Mouse (Mus musculus): ENCODE measurements around the gene Olfr1057. TPM values are rescaled to one million over a fixed set of nuclear protein-coding genes. Genes with fewer than 3 reads are reported as not detected.
"Not testable (repeated sequence)": the region's sequence is repeated elsewhere in the genome, so short reads cannot be mapped to it uniquely, and the experiment has no call there.

The Olfr1057 gene
- polyA plus RNA-seq (2012; ENCODE audit: insufficient read depth, insufficient read length, missing spikeins) = not detected in 2 replicates

GRCm38 (mm10) chr2:86378293-86378692 is at the start of gene Olfr1057:
TSS of gene Olfr1057 (minus strand) at chr2:86378393.
- no peaks in the 10 kb centered on the region for H3K4me1 ChIP-seq (ENCODE audit: control insufficient read depth, insufficient read depth, insufficient read length, low read length)
- no peak within 1 kb of the TSS for H3K27ac ChIP-seq (replicated peaks; ENCODE audit: low read depth, low read length)
- no peak within 1 kb of the TSS for H3K4me3 ChIP-seq (ENCODE audit: insufficient read depth, low read depth, low read length)

DNA sequence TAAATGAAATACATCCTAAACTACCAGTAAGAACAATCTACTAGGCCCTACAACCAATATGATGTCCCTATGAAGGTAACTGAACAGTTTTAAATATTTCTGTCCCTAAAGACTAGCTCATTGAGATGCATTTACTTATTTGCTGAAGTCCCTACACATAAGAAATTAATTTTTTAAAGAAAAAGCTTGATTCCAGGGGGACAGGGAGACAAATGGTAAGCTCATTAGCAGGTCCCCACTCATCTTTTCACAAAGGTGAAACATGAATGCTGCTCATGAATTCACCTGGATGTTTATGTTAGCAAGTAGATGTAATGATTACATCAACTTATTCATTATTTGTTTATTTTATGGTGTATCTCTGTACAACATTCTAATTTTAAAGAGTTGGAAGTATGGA is 48.5 kb upstream of the Olfr1057 start, which contains the start of gene Olfr1062:
Gene Olfr1062, minus strand, starts transcription at position 101 of the 400 bp plus-strand sequence.
- not testable (repeated sequence) for H3K4me1 ChIP-seq (ENCODE audit: control insufficient read depth, insufficient read depth, insufficient read length, low read length); H3K27ac ChIP-seq (replicated peaks; ENCODE audit: low read depth, low read length)

GRCm38 (mm10) chr2:86413950-86414349 is 35.8 kb upstream of the Olfr1057 start, which contains the start of gene Olfr1061:
TSS of gene Olfr1061 (minus strand) at chr2:86414050.
- H3K4me1 ChIP-seq (ENCODE audit: control insufficient read depth, insufficient read depth, insufficient read length, low read length) = no peaks in the 10 kb centered on the region
- H3K4me3 ChIP-seq (ENCODE audit: insufficient read depth, low read depth, low read length) = no peak within 1 kb of the TSS
- no peak within 1 kb of the TSS for H3K27ac ChIP-seq (replicated peaks; ENCODE audit: low read depth, low read length)

More for the DNA sequence above, 48.5 kb upstream of the Olfr1057 start, which contains the start of gene Olfr1062:
- H3K4me3 ChIP-seq (ENCODE audit: insufficient read depth, low read depth, low read length) = not testable (repeated sequence)

GRCm38 (mm10) chr2:86395114-86395513 is 16.9 kb upstream of the Olfr1057 start:
- Histone ChIP-seq H3K27ac (replicated peaks; ENCODE audit: low read depth, low read length) (no peak overlapping the region), H3K4me3 (ENCODE audit: insufficient read depth, low read depth, low read length) (no peak overlapping the region), H3K4me1 (ENCODE audit: control insufficient read depth, insufficient read depth, insufficient read length, low read length) (no peaks in the 10 kb centered on the region)

DNA sequence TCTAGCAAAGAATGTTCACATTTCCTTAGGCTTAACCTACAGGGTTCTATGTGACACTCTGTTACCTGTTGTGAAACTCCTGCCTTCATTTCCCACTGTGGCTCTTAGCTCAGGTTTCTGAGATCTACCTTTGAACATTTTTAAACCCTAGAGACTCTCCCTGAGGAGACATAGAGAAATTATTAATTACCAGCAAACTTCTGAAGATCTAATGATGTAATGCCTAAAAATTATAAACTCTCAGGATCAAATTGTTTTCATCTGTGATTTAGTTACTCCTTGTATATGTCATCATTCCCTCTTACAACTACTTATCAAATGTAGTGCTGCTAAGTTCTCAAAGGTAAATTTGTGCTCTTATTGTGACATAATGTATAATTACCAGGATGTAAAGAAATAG is 10.3 kb upstream of the Olfr1057 start, which contains the start of gene Olfr1058:
Gene Olfr1058, minus strand, starts transcription at position 101 of the 400 bp plus-strand sequence.
- not testable (repeated sequence) for H3K4me3 ChIP-seq (ENCODE audit: insufficient read depth, low read depth, low read length); H3K27ac ChIP-seq (replicated peaks; ENCODE audit: low read depth, low read length); H3K4me1 ChIP-seq (ENCODE audit: control insufficient read depth, insufficient read depth, insufficient read length, low read length)

GRCm38 (mm10) chr2:86366342-86366741 is 11.9 kb downstream of the Olfr1057 start:
- H3K4me1 ChIP-seq (ENCODE audit: control insufficient read depth, insufficient read depth, insufficient read length, low read length); H3K4me3 ChIP-seq (ENCODE audit: insufficient read depth, low read depth, low read length); H3K27ac ChIP-seq (replicated peaks; ENCODE audit: low read depth, low read length): not testable (repeated sequence)

DNA sequence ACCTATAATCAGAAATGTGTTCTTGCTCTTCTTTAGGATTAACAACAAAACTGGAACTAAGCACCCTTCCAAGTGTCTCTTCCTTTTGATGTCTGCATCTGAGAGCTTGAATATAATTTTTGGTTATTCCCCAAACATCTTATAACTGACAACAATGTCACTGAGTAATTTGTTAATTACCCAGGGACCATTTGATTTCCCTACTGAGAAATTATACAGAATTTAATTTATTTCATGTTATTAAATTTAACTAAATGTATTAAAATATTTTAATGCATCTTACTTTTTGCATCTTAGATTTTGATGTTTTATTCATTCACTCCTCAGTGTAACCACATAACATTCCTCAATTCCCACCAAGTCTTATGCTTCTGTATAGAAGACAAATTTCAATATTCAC is 15.8 kb downstream of the Olfr1057 start, which contains the start of gene Olfr1056:
Gene Olfr1056, minus strand, starts transcription at position 101 of the 400 bp plus-strand sequence.
- H3K4me3 ChIP-seq (ENCODE audit: insufficient read depth, low read depth, low read length) = no peak within 1 kb of the TSS
- no peak within 1 kb of the TSS for H3K27ac ChIP-seq (replicated peaks; ENCODE audit: low read depth, low read length)
- no peaks in the 10 kb centered on the region for H3K4me1 ChIP-seq (ENCODE audit: control insufficient read depth, insufficient read depth, insufficient read length, low read length)

GRCm38 (mm10) chr2:86351751-86352150 is 26.4 kb downstream of the Olfr1057 start:
- not testable (repeated sequence) for H3K4me1 ChIP-seq (ENCODE audit: control insufficient read depth, insufficient read depth, insufficient read length, low read length); H3K27ac ChIP-seq (replicated peaks; ENCODE audit: low read depth, low read length); H3K4me3 ChIP-seq (ENCODE audit: insufficient read depth, low read depth, low read length)

DNA sequence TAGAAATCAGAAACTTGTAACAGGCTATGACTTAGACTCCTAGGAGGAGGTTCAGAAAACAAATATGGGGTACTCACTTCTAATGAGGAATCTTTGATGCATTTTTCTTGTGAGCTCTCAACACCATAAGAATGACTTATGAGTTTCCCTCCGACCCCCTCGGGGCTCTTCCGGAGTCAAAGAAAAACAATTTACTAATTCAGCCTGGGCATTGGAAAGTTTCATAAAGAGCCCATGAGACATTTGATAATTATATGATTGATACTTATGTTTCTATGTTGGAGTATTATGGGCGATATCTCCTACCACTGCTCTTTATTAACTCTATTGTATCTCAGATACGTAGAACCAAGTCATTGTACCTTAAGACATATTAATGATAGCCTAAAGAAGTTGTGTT is 28.0 kb downstream of the Olfr1057 start, which contains the start of gene Olfr1055:
Gene Olfr1055, minus strand, starts transcription at position 101 of the 400 bp plus-strand sequence.
- H3K4me1 ChIP-seq (ENCODE audit: control insufficient read depth, insufficient read depth, insufficient read length, low read length) = no peaks in the 10 kb centered on the region
- no peak within 1 kb of the TSS for H3K4me3 ChIP-seq (ENCODE audit: insufficient read depth, low read depth, low read length)
- H3K27ac ChIP-seq (replicated peaks; ENCODE audit: low read depth, low read length) = no peak within 1 kb of the TSS

- Histone ChIP-seq H3K4me3 (ENCODE audit: insufficient read depth, low read depth, low read length) (no peak within 1 kb of the TSS), H3K27ac (replicated peaks; ENCODE audit: low read depth, low read length) (no peak within 1 kb of the TSS), H3K4me1 (ENCODE audit: control insufficient read depth, insufficient read depth, insufficient read length, low read length) (no peaks in the 10 kb centered on the region)
These were observed 42.9 kb downstream of the Olfr1057 start, which contains the start of gene Olfr1054 for GRCm38 (mm10) chr2:86335333-86335732. TSS of gene Olfr1054 (minus strand) at chr2:86335433.

Other genes with a start within 250 kb of the Olfr1057 start
- gene Olfr1039, start 242.5 kb downstream of the Olfr1057 start, polyA plus RNA-seq (2012; ENCODE audit: insufficient read depth, insufficient read length, missing spikeins) = not detected in 2 replicates
- not detected in 2 replicates for gene Olfr1040, start 231.7 kb downstream of the Olfr1057 start, polyA plus RNA-seq (2012; ENCODE audit: insufficient read depth, insufficient read length, missing spikeins)
- gene Olfr1042, start 216.6 kb downstream of the Olfr1057 start, polyA plus RNA-seq (2012; ENCODE audit: insufficient read depth, insufficient read length, missing spikeins) = not detected in 2 replicates
- gene Olfr1043, start 210.9 kb downstream of the Olfr1057 start, polyA plus RNA-seq (2012; ENCODE audit: insufficient read depth, insufficient read length, missing spikeins) = not detected in 2 replicates
- gene Olfr1044, start 200.6 kb downstream of the Olfr1057 start, polyA plus RNA-seq (2012; ENCODE audit: insufficient read depth, insufficient read length, missing spikeins) = not detected in 2 replicates
- gene Olfr52, start 192.7 kb downstream of the Olfr1057 start, polyA plus RNA-seq (2012; ENCODE audit: insufficient read depth, insufficient read length, missing spikeins) = not detected in 2 replicates
- not detected in 2 replicates for gene Olfr1045, start 175.4 kb downstream of the Olfr1057 start, polyA plus RNA-seq (2012; ENCODE audit: insufficient read depth, insufficient read length, missing spikeins)
- not detected in 2 replicates for gene Olfr1046, start 159.1 kb downstream of the Olfr1057 start, polyA plus RNA-seq (2012; ENCODE audit: insufficient read depth, insufficient read length, missing spikeins)
- gene Olfr1047, start 147.0 kb downstream of the Olfr1057 start, polyA plus RNA-seq (2012; ENCODE audit: insufficient read depth, insufficient read length, missing spikeins) = not detected in 2 replicates
- gene Olfr1048, start 138.1 kb downstream of the Olfr1057 start, polyA plus RNA-seq (2012; ENCODE audit: insufficient read depth, insufficient read length, missing spikeins) = not detected in 2 replicates
- gene Olfr1049, start 120.1 kb downstream of the Olfr1057 start, polyA plus RNA-seq (2012; ENCODE audit: insufficient read depth, insufficient read length, missing spikeins) = not detected in 2 replicates
- not detected in 2 replicates for gene Olfr1051, start 99.3 kb downstream of the Olfr1057 start, polyA plus RNA-seq (2012; ENCODE audit: insufficient read depth, insufficient read length, missing spikeins)
- gene Olfr1052, start 85.9 kb downstream of the Olfr1057 start, polyA plus RNA-seq (2012; ENCODE audit: insufficient read depth, insufficient read length, missing spikeins) = not detected in 2 replicates
- not detected in 2 replicates for gene Olfr1053, start 63.1 kb downstream of the Olfr1057 start, polyA plus RNA-seq (2012; ENCODE audit: insufficient read depth, insufficient read length, missing spikeins)
- gene Olfr1054, start 43.0 kb downstream of the Olfr1057 start, polyA plus RNA-seq (2012; ENCODE audit: insufficient read depth, insufficient read length, missing spikeins) = not detected in 2 replicates
- gene Olfr1055, start 28.1 kb downstream of the Olfr1057 start, polyA plus RNA-seq (2012; ENCODE audit: insufficient read depth, insufficient read length, missing spikeins) = not detected in 2 replicates
- not detected in 2 replicates for gene Olfr1056, start 15.9 kb downstream of the Olfr1057 start, polyA plus RNA-seq (2012; ENCODE audit: insufficient read depth, insufficient read length, missing spikeins)
- gene Olfr1058, start 10.2 kb upstream of the Olfr1057 start, polyA plus RNA-seq (2012; ENCODE audit: insufficient read depth, insufficient read length, missing spikeins) = not detected in 2 replicates
- not detected in 2 replicates for gene Olfr1061, start 35.7 kb upstream of the Olfr1057 start, polyA plus RNA-seq (2012; ENCODE audit: insufficient read depth, insufficient read length, missing spikeins)
- not detected in 2 replicates for gene Olfr1062, start 48.4 kb upstream of the Olfr1057 start, polyA plus RNA-seq (2012; ENCODE audit: insufficient read depth, insufficient read length, missing spikeins)
- not detected in 2 replicates for gene Olfr1065, start 72.2 kb upstream of the Olfr1057 start, polyA plus RNA-seq (2012; ENCODE audit: insufficient read depth, insufficient read length, missing spikeins)
- not detected in 2 replicates for gene Olfr1066, start 77.9 kb upstream of the Olfr1057 start, polyA plus RNA-seq (2012; ENCODE audit: insufficient read depth, insufficient read length, missing spikeins)
- not detected in 2 replicates for gene Olfr228, start 109.0 kb upstream of the Olfr1057 start, polyA plus RNA-seq (2012; ENCODE audit: insufficient read depth, insufficient read length, missing spikeins)
- gene Olfr1076, start 130.1 kb upstream of the Olfr1057 start, polyA plus RNA-seq (2012; ENCODE audit: insufficient read depth, insufficient read length, missing spikeins) = not detected in 2 replicates
- gene Olfr1079, start 164.1 kb upstream of the Olfr1057 start, polyA plus RNA-seq (2012; ENCODE audit: insufficient read depth, insufficient read length, missing spikeins) = not detected in 2 replicates
- not detected in 2 replicates for gene Olfr1080, start 179.8 kb upstream of the Olfr1057 start, polyA plus RNA-seq (2012; ENCODE audit: insufficient read depth, insufficient read length, missing spikeins)
- not detected in 2 replicates for gene Olfr1082, start 220.6 kb upstream of the Olfr1057 start, polyA plus RNA-seq (2012; ENCODE audit: insufficient read depth, insufficient read length, missing spikeins)

Data from brown adipose tissue, adult 24 weeks (tissue).